Mouse (Mus musculus) hindbrain, embryonic 11.5 days (tissue): Measurements from ENCODE around the gene Rec8. TPM values are rescaled to one million over a fixed set of nuclear protein-coding genes. Genes with fewer than 3 reads are reported as not detected.

Experiments
- ATAC-seq: fragments of 200-750 bp; cut with Nextera tagmentation; 2 replicates; pipeline ENCODE4 v1.8.0; 2017; ENCODE audit warnings: mild to moderate bottlenecking, moderate TSS enrichment, moderate library complexity; ENCODE audit not compliant: low FRiP score
- DNase-seq: peaks from one replicate; pipeline ENCODE4 v3.0.0-alpha.2; 2015; ENCODE audit warnings: low spot score
- H3K27ac ChIP-seq: fragments of 300-500 bp; sonication (generic); 2 replicates; pipeline ENCODE4 v1.5.1; 2014; ENCODE audit warnings: mild to moderate bottlenecking, low read depth, low read length
- H3K27me3 ChIP-seq: fragments of 300-500 bp; sonication (generic); 2 replicates; pipeline ENCODE4 v1.6.1; 2014; ENCODE audit warnings: mild to moderate bottlenecking, low read length, moderate library complexity, mixed read lengths; ENCODE audit not compliant: control insufficient read depth, insufficient read depth
- H3K36me3 ChIP-seq: fragments of 300-500 bp; sonication (generic); 2 replicates; pipeline ENCODE4 v1.6.1; 2014; ENCODE audit warnings: mild to moderate bottlenecking, low read length, moderate library complexity, mixed read lengths; ENCODE audit not compliant: control insufficient read depth, insufficient read depth
- H3K4me1 ChIP-seq: fragments of 300-500 bp; sonication (generic); replicated peaks from 2 replicates; pipeline ENCODE4 v1.6.1; 2014; ENCODE audit warnings: low read length, mixed read lengths; ENCODE audit not compliant: control insufficient read depth, insufficient read depth
- H3K4me2 ChIP-seq: fragments of 300-500 bp; sonication (generic); replicated peaks from 2 replicates; pipeline ENCODE4 v1.6.1; 2014; ENCODE audit warnings: mild to moderate bottlenecking, low read depth, low read length
- H3K4me3 ChIP-seq: fragments of 300-500 bp; sonication (generic); 2 replicates; pipeline ENCODE4 v1.5.1; 2014; ENCODE audit warnings: low read depth, low read length
- H3K9ac ChIP-seq: fragments of 300-500 bp; sonication (generic); 2 replicates; pipeline ENCODE4 v1.6.1; 2014; ENCODE audit warnings: low read depth, low read length
- H3K9me3 ChIP-seq: fragments of 300-500 bp; sonication (generic); 2 replicates; pipeline ENCODE4 v1.6.1; 2016; ENCODE audit warnings: low read length; ENCODE audit not compliant: control insufficient read depth
- WGBS: fragments of 180-500 bp; shearing (Covaris S2); extraction: QIAGEN DNeasy Blood & Tissue Kit; methylation state at CpG from one replicate; pipeline ENCODE4 v1.1.7; 2014; 5-methylcytosine and 5-hydroxymethylcytosine counted together
- polyA plus RNA-seq: library from polyadenylated mRNA; unstranded; fragments of >200 nt; fragmentation: Nextera tagmentation; extraction: Ambion mirVana; gene quantifications from 2 replicates; pipeline ENCODE4 v1.2.1, GENCODE M21; 2014

Gene Rec8
- polyA plus RNA-seq, 1 experiment from 2014 or later: 8.8 TPM

DNA sequence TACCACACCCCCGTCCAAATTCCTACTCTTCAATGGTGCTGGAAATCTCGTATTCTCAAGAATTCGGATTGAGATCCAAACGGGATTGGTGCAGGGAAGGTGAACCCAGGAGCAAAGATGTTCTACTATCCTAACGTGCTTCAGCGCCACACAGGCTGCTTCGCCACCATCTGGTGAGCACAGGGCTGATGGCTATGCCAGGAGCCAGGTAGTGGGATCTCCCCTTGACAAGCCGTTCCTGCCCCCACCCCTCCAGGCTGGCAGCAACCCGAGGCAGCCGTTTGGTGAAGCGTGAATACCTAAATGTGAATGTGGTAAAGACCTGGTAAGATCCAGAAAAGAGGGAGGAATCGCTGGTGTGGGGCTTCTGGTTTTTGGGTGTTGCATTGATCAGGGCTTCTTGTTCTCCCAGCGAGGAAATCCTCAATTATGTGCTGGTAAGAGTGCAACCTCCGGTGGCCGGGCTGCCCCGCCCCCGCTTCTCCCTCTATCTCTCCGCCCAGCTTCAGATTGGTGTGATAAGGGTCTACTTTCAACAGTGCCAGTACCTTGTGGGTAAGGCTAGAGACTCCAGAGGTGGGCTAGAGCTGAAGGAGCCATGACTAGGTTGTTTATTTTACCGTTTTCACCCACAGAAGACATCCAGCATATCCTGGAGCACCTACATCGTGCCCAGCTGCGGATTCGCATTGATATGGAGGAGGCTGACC is 804 bp downstream of the Rec8 start:
- Histone ChIP-seq H3K4me1 (no peaks in the 10 kb centered on the region), H3K27me3 (no peaks in the 10 kb centered on the region), H3K27ac (no peak overlapping the region), H3K36me3 (no peaks in the 10 kb centered on the region), H3K4me3 (peak overlapping the region; percentile 25), H3K9ac (peak overlapping the region; percentile 7; the same call in 1 of the 2 replicates), H3K9me3 (no peaks in the 10 kb centered on the region), H3K4me2 (peak overlapping the region; percentile 28)
- ATAC-seq (no peak), DNase-seq (no peak)
- WGBS: 58% methylated on average over 22 of the region's 22 CpGs

DNA sequence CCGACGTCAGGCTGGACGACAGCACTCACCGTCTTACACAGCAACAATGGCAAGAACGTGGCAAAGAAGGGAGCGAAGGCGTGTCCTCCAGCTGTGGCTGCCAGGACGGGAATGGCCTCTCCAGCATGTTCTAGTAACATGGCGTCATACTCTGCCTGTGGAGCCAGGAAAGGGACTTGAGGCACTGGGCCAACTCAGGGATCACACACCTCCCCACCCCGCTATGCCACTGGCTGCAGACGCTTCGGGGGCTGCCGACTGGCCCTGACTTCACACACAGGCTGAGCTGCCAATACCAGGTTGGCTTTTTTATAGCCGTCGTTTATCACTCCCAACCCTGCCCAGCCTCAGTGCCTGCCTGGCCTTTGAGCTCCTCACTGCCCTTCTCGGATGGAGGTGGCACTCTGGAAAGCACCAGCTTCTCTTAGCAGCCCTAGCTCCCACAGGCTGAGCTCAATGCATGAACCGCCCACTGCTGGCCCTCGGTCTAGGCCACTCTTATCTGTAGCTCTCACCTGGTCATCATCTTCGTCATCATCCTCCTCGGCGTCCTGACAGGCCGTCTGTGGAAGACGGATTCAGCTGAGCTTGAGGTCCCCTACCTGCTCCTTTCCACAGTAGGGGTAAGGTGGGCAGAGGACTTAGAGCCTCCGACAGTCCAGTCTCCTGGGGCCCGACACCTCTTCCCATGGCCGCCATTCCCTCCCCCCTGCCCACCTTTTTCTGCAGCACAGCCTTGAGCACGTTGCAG is 10.4 kb downstream of the Rec8 start:
- Histone ChIP-seq H3K4me2 (no peak overlapping the region), H3K9ac (no peak overlapping the region), H3K4me1 (no peaks in the 10 kb centered on the region), H3K27ac (no peak overlapping the region), H3K4me3 (no peak overlapping the region), H3K36me3 (peaks cover 15% of the 10 kb centered on the region), H3K9me3 (no peaks in the 10 kb centered on the region), H3K27me3 (no peaks in the 10 kb centered on the region)
- WGBS: 92% methylated on average over 27 of the region's 27 CpGs
- DNase-seq (no peak), ATAC-seq (no peak)

DNA sequence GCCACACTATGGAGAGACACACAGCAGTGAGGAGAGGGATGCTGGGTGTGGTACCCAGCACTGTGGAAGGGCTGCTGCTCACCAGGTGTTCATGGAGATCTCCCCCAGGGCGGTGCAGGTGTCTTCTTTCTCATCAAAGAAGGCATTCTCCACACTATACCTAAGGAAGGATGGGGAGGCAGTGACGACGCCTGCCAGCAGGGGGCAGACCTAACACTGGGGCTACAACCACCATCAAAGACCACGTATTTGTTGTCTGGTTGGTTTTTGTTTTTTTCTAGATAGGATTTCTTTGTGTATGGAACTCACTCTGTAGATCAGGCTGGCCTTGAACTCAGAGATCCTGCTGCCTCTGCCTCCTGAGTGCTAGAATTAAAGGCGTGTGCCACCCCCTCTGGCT is 11.5 kb downstream of the Rec8 start:
- peak; percentile 44 for DNase-seq
- peaks cover 15% of the 10 kb centered on the region for H3K36me3 ChIP-seq
- no peaks in the 10 kb centered on the region for H3K9me3 ChIP-seq
- no peak for ATAC-seq
- H3K27ac ChIP-seq: no peak overlapping the region
- no peaks in the 10 kb centered on the region for H3K4me1 ChIP-seq
- H3K4me3 ChIP-seq: no peak overlapping the region
- no peak overlapping the region for H3K4me2 ChIP-seq
- H3K9ac ChIP-seq: no peak overlapping the region
- 68% methylated on average over 5 of the region's 5 CpGs for WGBS
- H3K27me3 ChIP-seq: no peaks in the 10 kb centered on the region

DNA sequence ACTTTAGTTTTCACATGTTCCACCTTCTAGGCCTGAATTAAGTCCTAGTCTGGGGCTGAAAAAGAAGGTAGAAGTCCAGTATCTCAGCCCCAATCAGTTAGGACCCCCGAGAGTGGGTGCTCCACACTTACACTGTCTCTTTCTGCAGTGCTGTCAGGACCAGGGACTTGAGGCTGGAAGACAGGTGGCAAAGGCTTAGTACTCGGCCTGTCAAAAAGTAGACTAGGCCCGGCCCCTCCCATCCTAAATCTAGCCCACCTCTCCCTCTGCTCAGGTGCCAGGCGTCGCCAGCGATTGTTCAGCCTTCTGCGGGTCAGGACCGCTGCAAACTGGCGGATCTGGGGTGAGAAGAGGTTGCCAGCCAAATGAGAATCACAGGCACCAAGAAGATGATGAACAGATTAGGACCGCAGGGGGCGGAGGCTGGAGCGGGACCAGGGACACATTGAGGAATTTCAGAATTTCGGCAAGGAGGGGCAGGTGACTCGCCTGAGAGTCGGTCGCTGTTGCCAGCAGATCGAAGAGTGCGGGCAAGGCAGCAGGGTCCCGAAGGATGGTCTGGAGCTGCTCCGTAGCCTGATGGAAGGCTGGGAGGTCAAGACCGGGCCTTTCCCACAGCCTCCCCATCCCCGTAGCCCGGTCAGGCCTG is 17.2 kb downstream of the Rec8 start:
- WGBS: 4% methylated on average over 23 of the region's 23 CpGs
- ATAC-seq (peak; percentile 77), DNase-seq (no peak)

DNA sequence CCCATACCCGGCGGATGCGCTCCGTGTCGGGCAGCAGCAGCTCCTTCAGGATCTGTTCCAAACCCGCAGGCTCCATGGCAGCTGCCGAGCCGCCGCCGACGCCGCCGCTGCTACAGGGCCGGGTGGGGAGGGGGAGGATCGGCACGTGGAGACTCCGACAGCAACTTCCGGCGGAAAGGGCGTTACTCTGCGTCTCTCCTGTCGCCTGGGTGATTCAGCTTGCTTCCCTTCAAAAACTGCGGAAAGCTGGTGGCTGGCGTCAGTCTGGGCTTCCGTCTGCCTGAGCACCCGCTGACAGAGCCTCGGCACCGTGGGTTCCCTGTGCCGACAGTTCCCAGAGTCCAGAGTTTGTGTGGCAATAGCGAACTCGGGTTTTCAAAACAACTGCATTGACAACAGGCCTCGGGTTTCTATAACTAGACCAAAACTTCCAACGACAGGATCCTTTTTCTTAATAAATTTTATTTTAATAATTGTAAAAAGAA is 17.7 kb downstream of the Rec8 start, which contains the start of gene Ipo4:
TSS of gene Ipo4 (minus strand) at position 435 of the 485 bp plus-strand sequence.
- H3K4me3 ChIP-seq: peak within 1 kb of the TSS; percentile 67
- peak within 1 kb of the TSS; percentile 90 for H3K4me2 ChIP-seq
- DNase-seq (peak; percentile 95), ATAC-seq (peak; percentile 88)
- 2% methylated on average over 33 of the region's 33 CpGs for WGBS
- peaks cover 3% of the 10 kb centered on the region; the same call in 1 of the 2 replicates for H3K4me1 ChIP-seq
- H3K36me3 ChIP-seq: peaks cover 9% of the 10 kb centered on the region
- no peaks in the 10 kb centered on the region for H3K27me3 ChIP-seq
- H3K9ac ChIP-seq: peak within 1 kb of the TSS; percentile 80
- H3K27ac ChIP-seq: peak within 1 kb of the TSS; percentile 69
- H3K9me3 ChIP-seq: no peaks in the 10 kb centered on the region

More for the DNA sequence above, 17.2 kb downstream of the Rec8 start:
- H3K36me3 ChIP-seq: peaks cover 13% of the 10 kb centered on the region
- peak overlapping the region; percentile 67 for H3K4me3 ChIP-seq
- peaks cover 3% of the 10 kb centered on the region; the same call in 1 of the 2 replicates for H3K4me1 ChIP-seq
- no peaks in the 10 kb centered on the region for H3K27me3 ChIP-seq
- peak overlapping the region; percentile 80 for H3K9ac ChIP-seq
- no peaks in the 10 kb centered on the region for H3K9me3 ChIP-seq
- peak overlapping the region; percentile 90 for H3K4me2 ChIP-seq
- peak overlapping the region; percentile 69 for H3K27ac ChIP-seq

DNA sequence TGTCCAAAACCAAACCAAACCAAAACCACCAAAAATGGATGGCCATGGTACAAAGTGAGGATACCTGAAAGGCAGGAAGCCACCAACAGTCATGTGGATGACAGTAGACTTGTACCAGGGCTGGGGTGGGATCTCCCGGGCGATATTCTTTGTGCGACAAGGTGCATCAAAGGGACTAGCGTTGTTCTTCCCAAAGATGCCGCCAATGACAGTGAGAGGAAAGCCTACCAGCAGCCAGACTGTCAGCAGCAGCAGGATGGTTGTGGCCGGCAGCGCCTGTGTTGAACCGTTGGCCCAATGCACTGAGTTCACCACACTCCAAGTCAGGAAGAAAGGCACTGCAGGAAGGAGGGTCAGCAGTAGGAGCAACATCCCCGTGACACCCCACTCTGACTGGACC is 20.0 kb downstream of the Rec8 start, which contains the start of gene Gm49378:
TSS of gene Gm49378 (minus strand) at position 101 of the 400 bp plus-strand sequence.
- Histone ChIP-seq H3K36me3 (peaks cover 5% of the 10 kb centered on the region), H3K27ac (no peak within 1 kb of the TSS), H3K9me3 (no peaks in the 10 kb centered on the region), H3K4me2 (no peak within 1 kb of the TSS), H3K4me3 (no peak within 1 kb of the TSS), H3K27me3 (no peaks in the 10 kb centered on the region), H3K9ac (no peak within 1 kb of the TSS), H3K4me1 (peaks cover 3% of the 10 kb centered on the region)
- ATAC-seq (no peak), DNase-seq (no peak)
- 97% methylated on average over 9 of the region's 9 CpGs for WGBS

DNA sequence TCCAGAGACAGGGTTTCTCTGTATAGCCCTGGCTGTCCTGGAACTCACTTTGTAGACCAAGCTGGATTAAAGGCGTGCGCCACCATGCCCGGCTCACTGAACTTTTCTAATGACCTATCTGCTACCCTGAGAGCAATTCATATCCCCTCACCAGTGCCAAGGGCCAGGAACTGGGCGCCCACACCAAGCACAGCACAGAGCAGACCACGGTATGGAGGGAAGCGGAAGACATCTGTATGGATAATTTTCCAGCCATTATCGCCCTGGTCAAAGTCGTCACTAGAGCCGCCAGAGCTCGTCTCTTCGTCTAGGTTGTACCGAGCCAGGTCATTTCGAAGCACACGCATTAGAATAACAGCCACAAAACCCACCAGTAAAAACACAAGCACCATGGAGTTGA is 23.0 kb downstream of the Rec8 start:
- Histone ChIP-seq H3K4me3 (no peak overlapping the region), H3K9ac (no peak overlapping the region), H3K27ac (no peak overlapping the region), H3K4me2 (no peak overlapping the region), H3K27me3 (no peaks in the 10 kb centered on the region), H3K9me3 (no peaks in the 10 kb centered on the region), H3K36me3 (peaks cover 3% of the 10 kb centered on the region; the same call in 1 of the 2 replicates), H3K4me1 (peaks cover 3% of the 10 kb centered on the region; the same call in 1 of the 2 replicates)
- no peak for ATAC-seq
- WGBS: 97% methylated on average over 14 of the region's 14 CpGs
- DNase-seq: no peak

DNA sequence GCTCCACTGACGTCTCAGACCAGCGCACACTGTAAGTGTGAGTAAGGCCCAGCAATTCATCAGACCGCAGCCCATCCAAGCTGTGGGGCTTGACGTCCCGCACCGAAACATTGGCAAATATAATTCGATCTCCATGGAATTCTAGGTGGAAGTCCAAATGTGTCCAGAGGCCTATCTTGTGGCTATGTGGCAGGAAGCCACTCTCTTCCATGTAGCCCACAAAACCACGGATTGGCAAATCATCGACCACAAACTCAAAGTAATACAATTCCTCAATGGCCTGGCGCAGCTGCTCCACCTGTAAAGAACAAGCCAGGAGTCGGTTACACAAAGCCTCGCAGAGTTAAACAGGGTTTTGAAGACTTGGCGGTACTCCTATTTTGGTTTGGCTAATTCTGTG is 23.5 kb downstream of the Rec8 start:
- Histone ChIP-seq H3K36me3 (peaks cover 5% of the 10 kb centered on the region; the same call in 1 of the 2 replicates), H3K4me3 (no peak overlapping the region)

More for the DNA sequence above, 23.5 kb downstream of the Rec8 start:
- no peaks in the 10 kb centered on the region for H3K9me3 ChIP-seq
- 96% methylated on average over 13 of the region's 13 CpGs for WGBS
- no peak for ATAC-seq
- DNase-seq: no peak
- no peak overlapping the region for H3K27ac ChIP-seq
- H3K4me1 ChIP-seq: peaks cover 3% of the 10 kb centered on the region; the same call in 1 of the 2 replicates
- H3K4me2 ChIP-seq: no peak overlapping the region
- H3K27me3 ChIP-seq: no peaks in the 10 kb centered on the region
- H3K9ac ChIP-seq: no peak overlapping the region
